Mouse (Mus musculus) gastrocnemius, postnatal 14 days (tissue): ENCODE measurements around the gene Hist1h3c. TPM values are rescaled to one million over a fixed set of nuclear protein-coding genes. Genes with fewer than 3 reads are reported as not detected.
"Not testable (repeated sequence)": the region's sequence is repeated elsewhere in the genome, so short reads cannot be mapped to it uniquely, and the experiment has no call there.

ENCODE experiments used
- DNase-seq: peaks from one replicate; pipeline ENCODE4 v3.0.0; 2021; ENCODE audit warnings: mixed read lengths
- intact Hi-C: fragments of 180-260 bp; cut with DNase I; formaldehyde crosslinking; loops from one replicate; pipeline ENCODE4 v1.15.1; 2025; ENCODE audit warnings: low total_unique reads
- total RNA-seq, 2 experiments: library from RNA; stranded (reverse); gene quantifications; 2 replicates each; pipeline ENCODE4 v1.2.3; 2021

Gene Hist1h3c
- total RNA-seq, 2 experiments from 2014 or later, result 31.6 to 33.2 TPM

GRCm38 (mm10) chr13:23743215-23743614 is 2.2 kb downstream of the Hist1h3c start:
- intact Hi-C loops, result no loop called here
- no peak for DNase-seq

DNA sequence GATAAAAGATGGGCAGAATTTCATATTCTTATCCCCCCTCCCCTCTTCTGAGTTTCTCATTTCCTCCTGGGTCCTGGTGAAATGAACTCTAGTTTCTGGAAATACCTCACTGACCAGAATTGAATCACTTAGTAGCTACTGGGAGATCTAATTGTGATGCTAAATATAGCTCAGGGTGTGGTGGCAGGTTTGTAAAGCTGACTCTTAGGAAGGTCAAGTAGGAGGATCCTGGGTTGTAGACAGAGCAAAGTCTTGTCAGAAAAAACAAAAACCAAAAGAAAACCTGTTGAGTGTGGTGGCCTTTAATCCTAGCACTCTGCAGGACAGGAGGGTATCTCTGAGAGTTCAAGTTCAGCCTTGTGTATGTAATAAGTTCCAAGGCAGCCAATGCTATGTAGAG is 3.4 kb downstream of the Hist1h3c start:
- intact Hi-C loops, result no loop called here
- no peak for DNase-seq

GRCm38 (mm10) chr13:23740910-23741309 is 4.5 kb downstream of the Hist1h3c start:
- DNase-seq, result no peak
- intact Hi-C loops, result no loop called here

- intact Hi-C loops, result no loop called here
- no peak for DNase-seq
These were observed 5.1 kb downstream of the Hist1h3c start for GRCm38 (mm10) chr13:23740256-23740840.

DNA sequence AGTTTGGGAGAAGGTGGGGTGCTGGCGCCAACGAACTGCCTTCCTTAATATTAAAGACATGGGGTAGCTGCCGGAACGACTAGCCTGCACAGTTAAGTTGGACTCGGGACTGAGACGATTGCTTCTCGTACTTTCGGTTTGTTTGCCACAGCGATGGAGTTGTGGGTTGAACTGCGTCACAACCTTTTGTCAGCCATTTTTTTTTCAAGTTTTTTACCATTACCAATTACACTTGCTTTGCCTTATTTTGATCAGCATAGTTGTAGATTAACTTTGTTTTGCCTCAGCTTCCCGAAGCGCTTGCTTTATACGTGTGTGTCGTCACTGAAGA is 5.5 kb downstream of the Hist1h3c start:
- intact Hi-C loops, result no loop called here

DNA sequence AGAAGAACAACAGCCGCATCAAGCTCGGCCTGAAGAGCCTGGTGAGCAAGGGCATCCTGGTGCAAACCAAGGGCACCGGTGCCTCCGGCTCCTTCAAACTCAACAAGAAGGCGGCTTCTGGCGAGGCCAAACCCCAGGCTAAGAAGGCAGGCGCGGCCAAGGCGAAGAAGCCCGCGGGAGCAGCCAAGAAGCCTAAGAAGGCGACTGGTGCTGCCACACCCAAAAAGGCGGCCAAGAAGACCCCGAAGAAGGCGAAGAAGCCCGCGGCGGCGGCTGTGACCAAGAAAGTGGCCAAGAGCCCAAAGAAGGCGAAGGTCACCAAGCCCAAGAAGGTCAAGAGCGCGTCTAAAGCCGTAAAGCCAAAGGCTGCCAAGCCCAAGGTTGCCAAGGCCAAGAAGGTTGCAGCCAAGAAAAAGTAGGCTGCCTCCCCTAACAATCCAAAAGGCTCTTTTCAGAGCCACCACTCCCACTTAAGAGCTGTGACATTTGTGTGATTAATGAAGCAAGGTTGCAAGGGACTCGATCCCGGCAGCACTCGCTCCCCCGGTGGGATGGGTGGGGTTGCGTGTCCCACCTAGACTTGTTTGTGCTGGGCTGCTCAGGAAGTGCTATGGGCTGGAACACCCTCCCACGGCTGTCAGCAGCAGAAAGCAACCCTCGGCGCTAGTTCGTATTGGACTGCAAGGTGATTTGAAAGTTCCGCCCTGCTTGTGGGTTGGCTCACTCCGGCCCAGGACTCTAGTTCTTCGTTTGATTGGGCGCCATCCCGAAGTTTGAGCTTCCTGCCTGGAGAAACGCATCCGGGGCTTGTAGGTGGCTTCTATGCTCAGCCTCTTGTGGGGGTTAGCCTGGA is 6.1 kb downstream of the Hist1h3c start:
- DNase-seq, result peak; percentile 91
- intact Hi-C loops, result no loop called here

More for the DNA sequence above, 5.5 kb downstream of the Hist1h3c start:
- DNase-seq, result no peak

DNA sequence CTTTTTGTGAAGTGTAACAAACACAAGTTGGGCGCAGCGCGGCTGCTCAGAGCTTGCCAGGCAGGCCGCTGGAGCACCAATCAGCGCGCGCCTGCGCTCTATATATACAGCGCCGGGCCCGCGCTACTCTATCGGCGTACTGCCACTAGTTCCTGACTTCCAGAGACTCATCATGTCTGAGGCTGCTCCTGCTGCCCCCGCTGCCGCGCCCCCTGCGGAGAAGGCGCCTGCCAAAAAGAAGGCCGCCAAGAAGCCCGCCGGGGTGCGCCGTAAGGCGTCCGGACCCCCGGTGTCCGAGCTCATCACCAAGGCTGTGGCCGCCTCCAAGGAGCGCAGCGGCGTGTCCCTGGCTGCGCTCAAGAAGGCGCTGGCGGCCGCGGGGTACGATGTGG is 6.7 kb downstream of the Hist1h3c start, which contains the start of gene Hist1h1c:
Gene Hist1h1c (plus strand): TSS at position 132 of the 392 bp plus-strand sequence.
- intact Hi-C loops, result no loop called here
- peak; percentile 86 for DNase-seq

DNA sequence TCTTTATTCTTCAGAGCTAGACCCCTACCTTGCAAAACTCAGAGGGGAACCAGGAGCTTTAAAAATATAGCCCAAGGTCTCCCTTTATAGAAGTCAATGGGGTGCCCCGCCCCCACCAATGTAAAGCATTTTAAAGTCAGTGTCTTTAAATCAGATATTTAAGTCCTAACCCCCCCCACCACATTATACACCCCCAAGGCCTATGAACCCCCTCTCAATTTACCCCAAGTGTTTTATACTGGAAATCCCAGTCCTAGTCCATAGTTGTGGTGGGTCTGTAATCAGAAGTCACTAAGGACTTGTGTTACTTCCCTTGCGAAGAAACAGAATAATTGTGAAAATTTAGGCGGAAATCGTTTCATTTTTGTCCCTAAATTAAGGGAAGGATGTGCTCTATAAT is 7.4 kb downstream of the Hist1h3c start:
- no peak for DNase-seq
- intact Hi-C loops, result no loop called here

DNA sequence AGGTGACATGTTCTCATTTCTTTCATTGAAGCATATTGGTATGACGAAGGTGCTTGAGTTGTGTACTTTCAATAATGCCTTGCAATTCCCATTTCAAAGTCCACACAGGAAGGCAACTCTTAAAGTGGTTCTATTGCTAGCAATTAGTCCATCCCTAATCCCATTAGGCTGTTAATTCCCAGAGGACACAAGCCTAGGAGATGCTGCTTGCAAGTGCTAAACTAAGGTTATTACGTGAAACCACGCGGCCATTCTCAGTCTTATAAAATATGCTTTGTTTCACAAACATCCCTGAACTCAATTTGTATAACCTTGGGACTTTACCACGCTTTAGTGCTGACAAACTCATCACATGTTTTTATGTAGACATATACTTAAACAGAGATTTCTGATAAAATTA is 8.3 kb downstream of the Hist1h3c start:
- no peak for DNase-seq
- intact Hi-C loops, result no loop called here

- intact Hi-C loops, result loop anchor here (2.0 kb wide), 1 partner anchor 31 kb away; no protein-coding TSS in a partner anchor
- DNase-seq, result no peak
These were observed 13.1 kb downstream of the Hist1h3c start for GRCm38 (mm10) chr13:23732156-23732804.

DNA sequence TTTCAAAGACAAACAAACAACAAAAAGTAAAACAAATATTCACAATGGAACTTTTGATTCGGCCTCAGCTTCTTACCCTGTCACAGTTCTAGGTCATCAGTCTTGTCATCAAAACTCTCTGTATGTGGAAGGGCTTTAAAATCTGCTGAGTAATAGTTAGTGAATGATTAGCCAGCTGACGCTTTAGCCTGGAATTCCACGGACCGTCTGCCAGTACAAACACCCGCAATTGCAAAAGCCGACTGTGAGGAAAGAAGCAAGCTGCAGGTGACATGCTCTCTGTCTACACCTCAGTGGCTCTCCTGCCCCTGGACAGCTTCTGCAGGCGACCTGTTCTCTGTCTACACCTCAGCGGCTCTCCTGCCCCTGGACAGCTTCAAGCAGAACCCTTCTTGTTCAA is 14.9 kb downstream of the Hist1h3c start:
- no peak for DNase-seq
- intact Hi-C loops, result no loop called here

DNA sequence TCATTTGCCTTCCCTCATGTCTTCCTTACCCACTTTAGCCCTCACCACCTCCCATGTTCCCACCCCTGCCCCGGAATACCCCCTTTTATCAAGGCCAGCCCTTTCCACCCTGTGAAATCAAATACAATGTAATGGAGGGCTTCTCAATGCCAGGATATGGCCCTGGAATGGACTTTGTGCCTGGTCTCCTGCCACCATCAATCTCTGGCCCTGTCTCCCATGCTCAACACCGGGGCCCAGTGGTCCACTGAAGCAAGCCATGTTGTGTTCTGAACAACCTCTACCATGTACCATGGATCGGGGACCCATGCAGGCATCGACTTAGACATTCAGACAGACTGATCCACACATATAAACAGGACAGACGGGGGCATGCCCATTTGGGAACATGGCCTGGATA is 15.7 kb downstream of the Hist1h3c start:
- DNase-seq, result no peak
- intact Hi-C loops, result no loop called here

GRCm38 (mm10) chr13:23729192-23729525 is 16.2 kb downstream of the Hist1h3c start:
- DNase-seq, result no peak
- intact Hi-C loops, result no loop called here

DNA sequence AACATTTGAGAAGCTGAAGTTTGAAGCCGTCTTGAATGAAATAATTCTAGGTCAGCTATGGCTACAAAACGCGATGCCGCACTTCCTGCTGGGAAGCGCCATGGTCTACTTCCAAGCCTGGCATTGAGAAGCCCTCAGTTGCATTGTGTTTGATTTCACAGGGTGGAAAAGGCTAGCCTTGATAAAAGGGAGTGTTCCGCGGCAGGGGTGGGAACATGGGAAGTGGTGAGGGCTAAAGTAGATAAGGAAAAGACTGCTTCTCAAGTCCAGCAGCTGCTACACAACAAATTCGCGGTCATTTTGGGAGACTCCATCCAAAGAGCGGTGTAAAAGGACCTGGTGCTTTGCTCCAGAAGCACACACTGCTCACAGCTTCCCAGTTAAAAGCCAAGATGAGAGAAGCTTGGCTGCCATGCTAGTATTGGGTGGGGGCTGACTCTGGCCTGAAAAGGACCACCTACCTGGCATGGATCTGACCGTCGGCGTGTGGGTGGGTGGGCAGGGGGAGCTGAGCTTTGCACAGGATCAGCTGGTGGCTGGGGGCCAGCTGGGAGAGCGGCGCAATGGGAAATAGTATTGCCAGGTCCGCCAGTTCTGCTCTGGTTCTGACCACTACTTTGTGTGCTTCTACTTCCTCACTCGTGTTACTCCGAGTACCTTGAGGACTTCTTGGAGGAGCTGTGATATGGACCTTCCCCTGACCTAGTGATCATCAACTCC is 16.8 kb downstream of the Hist1h3c start:
- DNase-seq, result no peak
- intact Hi-C loops, result no loop called here

GRCm38 (mm10) chr13:23725213-23725612 is 20.2 kb downstream of the Hist1h3c start:
- intact Hi-C loops, result no loop called here
- no peak for DNase-seq

DNA sequence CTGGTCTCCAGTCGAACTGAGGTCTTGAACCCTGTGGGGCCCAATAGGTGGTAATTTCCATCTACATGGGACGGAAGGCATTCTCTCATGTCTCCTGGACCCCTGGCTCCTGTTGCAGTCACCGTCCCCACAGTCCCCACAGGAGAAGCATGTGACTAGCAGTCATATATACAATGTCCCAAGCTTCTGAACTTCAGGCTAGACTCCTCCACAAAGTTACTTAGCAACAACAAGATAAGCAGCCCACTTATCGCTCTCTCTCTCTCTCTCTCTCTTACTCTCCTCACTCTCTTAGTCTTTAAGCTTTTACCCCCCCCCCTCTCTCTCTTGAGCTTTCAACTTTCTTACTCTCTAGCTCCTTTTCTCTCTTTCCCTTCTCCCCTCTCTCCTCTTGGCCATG is 21.2 kb downstream of the Hist1h3c start:
- intact Hi-C loops, result no loop called here
- DNase-seq, result no peak

GRCm38 (mm10) chr13:23717593-23718245 is 27.7 kb downstream of the Hist1h3c start:
- intact Hi-C loops, result not testable (repeated sequence)

GRCm38 (mm10) chr13:23717176-23717575 is 28.2 kb downstream of the Hist1h3c start:
- DNase-seq, result no peak
- intact Hi-C loops, result no loop called here

More at GRCm38 (mm10) chr13:23717593-23718245, 27.7 kb downstream of the Hist1h3c start:
- not testable (repeated sequence) for DNase-seq

- DNase-seq, result no peak
- intact Hi-C loops, result no loop called here
These were observed 28.9 kb downstream of the Hist1h3c start for GRCm38 (mm10) chr13:23716261-23717042.
